18 mouse cellular contexts compared by ENCODE assay signal in genomic region chr6:72117322-72117968, GRCm38 (mm10).
"Had no signal": no experiment of that assay in that cellular context is flagged by ENCODE, and none has a peak within 500 bp of the region (broad histone marks: within the 10 kb centered on the region; RNA-seq: fewer than 3 reads in every experiment).

No protein-coding gene starts in this region.

- ATAC-seq: intestine, embryonic 16.5 days; midbrain, embryonic 13.5 days; midbrain, embryonic 16.5 days had no signal

- DNase-seq: kidney, adult 2 months; layer of hippocampus, adult 9-11 months; lung, adult 2 months; lung, postnatal 14 days; thymus, adult 18-20 months; thymus, postnatal 14 days; thymus, postnatal 4 days had no signal

- H3K4me2 ChIP-seq: limb, embryonic 13.5 days; midbrain, embryonic 13.5 days had no signal

- H3K27ac ChIP-seq: kidney, postnatal 0 days; layer of hippocampus, adult 2 months; limb, embryonic 10.5 days; limb, embryonic 13.5 days; liver, embryonic 14.5 days; macrophage; midbrain, embryonic 10.5 days; midbrain, embryonic 13.5 days had no signal

- H3K4me3 ChIP-seq: layer of hippocampus, adult 2 months; limb, embryonic 10.5 days; limb, embryonic 13.5 days; megakaryocyte, embryonic 14.5 days; midbrain, embryonic 10.5 days; midbrain, embryonic 13.5 days had no signal

- H3K9ac ChIP-seq: limb, embryonic 13.5 days; liver, embryonic 14.5 days; midbrain, embryonic 13.5 days had no signal

- H3K36me3 ChIP-seq: limb, embryonic 10.5 days; limb, embryonic 13.5 days; midbrain, embryonic 10.5 days; midbrain, embryonic 13.5 days had no signal

- H3K27me3 ChIP-seq: limb, embryonic 13.5 days; midbrain, embryonic 13.5 days had no signal

- H3K9me3 ChIP-seq: limb, embryonic 10.5 days; limb, embryonic 13.5 days; megakaryocyte, embryonic 14.5 days; midbrain, embryonic 10.5 days; midbrain, embryonic 13.5 days had no signal
